Mouse (Mus musculus) MEL (cell line): ENCODE data around the gene Exoc3l.

ENCODE experiments used
- BHLHE40 ChIP-seq: IDR thresholded peaks from 2 replicates; pipeline ENCODE4 v1.6.1; 2012; ENCODE audit warnings: low read depth, mild to moderate bottlenecking, inconsistent platforms, low read length, improper control_type of control experiment, borderline replicate concordance
- CTCF ChIP-seq, 3 experiments: IDR thresholded peaks in 2 of 3; conservative IDR thresholded peaks in 1 of 3; 2 replicates each; pipeline ENCODE4 v1.5.1; 2011 to 2012; ENCODE audit warnings: low read length in 3 of 3, low read depth in 2 of 3, mild to moderate bottlenecking in 2 of 3, improper control_type of control experiment in 1 of 3, inconsistent platforms in 1 of 3, mixed read lengths in 1 of 3, moderate library complexity in 1 of 3; ENCODE audit not compliant: control insufficient read depth in 1 of 3, insufficient read depth in 1 of 3, poor library complexity in 1 of 3, severe bottlenecking in 1 of 3
- GABPA ChIP-seq: IDR thresholded peaks from 2 replicates; pipeline ENCODE4 v1.6.1; 2012; ENCODE audit warnings: low read depth, mild to moderate bottlenecking, inconsistent platforms, low read length, improper control_type of control experiment, moderate library complexity
- MAX ChIP-seq: IDR thresholded peaks from 2 replicates; pipeline ENCODE4 v1.6.1; 2011; ENCODE audit warnings: low read length, improper control_type of control experiment
- NELFE ChIP-seq: IDR thresholded peaks from 2 replicates; pipeline ENCODE4 v1.6.1; 2011; ENCODE audit warnings: low read depth, low read length, improper control_type of control experiment
- POLR2A ChIP-seq, 2 experiments: IDR thresholded peaks; 2 replicates each; pipeline ENCODE4 v1.6.1; 2011 to 2012; ENCODE audit warnings: low read length in 2 of 2, mild to moderate bottlenecking in 2 of 2, control low read depth in 1 of 2, improper control_type of control experiment in 1 of 2, low read depth in 1 of 2, moderate library complexity in 1 of 2; ENCODE audit not compliant: control insufficient read depth in 1 of 2, insufficient read depth in 1 of 2, poor library complexity in 1 of 2
- POLR2AphosphoS2 ChIP-seq: IDR thresholded peaks from 2 replicates; pipeline ENCODE4 v1.6.1; 2011; ENCODE audit warnings: low read length, improper control_type of control experiment
- POLR2AphosphoS5 ChIP-seq: IDR thresholded peaks from 2 replicates; pipeline ENCODE4 v1.6.1; 2012; ENCODE audit warnings: low read depth, borderline replicate concordance, mild to moderate bottlenecking, inconsistent platforms, low read length, moderate library complexity, mixed read lengths
- RCOR1 ChIP-seq: IDR thresholded peaks from 2 replicates; pipeline ENCODE4 v1.6.1; 2012; ENCODE audit warnings: low read depth, mild to moderate bottlenecking, inconsistent platforms, low read length, improper control_type of control experiment
- TCF12 ChIP-seq: IDR thresholded peaks from 2 replicates; pipeline ENCODE4 v1.6.1; 2014; ENCODE audit warnings: low read depth, mild to moderate bottlenecking, inconsistent platforms, low read length, improper control_type of control experiment, moderate library complexity
- USF1 ChIP-seq: IDR thresholded peaks from 2 replicates; pipeline ENCODE4 v1.6.1; 2014; ENCODE audit warnings: low read depth, mild to moderate bottlenecking, inconsistent platforms, low read length, improper control_type of control experiment, moderate library complexity
- USF2 ChIP-seq, 2 experiments: IDR thresholded peaks; 2 replicates each; pipeline ENCODE4 v1.6.1; 2011 to 2012; ENCODE audit warnings: improper control_type of control experiment in 2 of 2, low read length in 2 of 2, borderline replicate concordance in 1 of 2, inconsistent platforms in 1 of 2, low read depth in 1 of 2, mild to moderate bottlenecking in 1 of 2; ENCODE audit not compliant: insufficient read depth in 1 of 2

GRCm38 (mm10) chr8:105303874-105304273 lies 8.0 kb upstream of the Exoc3l start:
- no peak for TF ChIP-seq MAX
- TF ChIP-seq CTCF (IDR thresholded peaks at IDR 0.05 in 2 of 3, conservative IDR thresholded peaks at IDR 0.05 in 1 of 3; ENCODE audit: control insufficient read depth in 1 of 3, insufficient read depth in 1 of 3, low read depth in 2 of 3, low read length in 3 of 3, poor library complexity in 1 of 3, severe bottlenecking in 1 of 3) = no peak
- no peak for TF ChIP-seq USF2 (IDR thresholded peaks at IDR 0.05; ENCODE audit: borderline replicate concordance in 1 of 2, insufficient read depth in 1 of 2, low read depth in 1 of 2, low read length in 2 of 2)
- TF ChIP-seq POLR2AphosphoS5 = no peak; the same call in 1 of the 2 replicates
- TF ChIP-seq USF1 = no peak
- no peak for TF ChIP-seq TCF12
- no peak for TF ChIP-seq GABPA
- TF ChIP-seq POLR2A (IDR thresholded peaks at IDR 0.05; ENCODE audit: control insufficient read depth in 1 of 2, insufficient read depth in 1 of 2, low read depth in 1 of 2, low read length in 2 of 2, poor library complexity in 1 of 2) = no peak
- no peak for TF ChIP-seq NELFE
- TF ChIP-seq RCOR1 = no peak
- no peak for TF ChIP-seq POLR2AphosphoS2
- TF ChIP-seq BHLHE40 = no peak
